Mouse (Mus musculus): ENCODE measurements around the gene Dlx6. TPM values are rescaled to one million over a fixed set of nuclear protein-coding genes. Genes with fewer than 3 reads are reported as not detected.

Dlx6 gene
- polyA plus RNA-seq, 1 experiment from 2014 or later = not detected

DNA sequence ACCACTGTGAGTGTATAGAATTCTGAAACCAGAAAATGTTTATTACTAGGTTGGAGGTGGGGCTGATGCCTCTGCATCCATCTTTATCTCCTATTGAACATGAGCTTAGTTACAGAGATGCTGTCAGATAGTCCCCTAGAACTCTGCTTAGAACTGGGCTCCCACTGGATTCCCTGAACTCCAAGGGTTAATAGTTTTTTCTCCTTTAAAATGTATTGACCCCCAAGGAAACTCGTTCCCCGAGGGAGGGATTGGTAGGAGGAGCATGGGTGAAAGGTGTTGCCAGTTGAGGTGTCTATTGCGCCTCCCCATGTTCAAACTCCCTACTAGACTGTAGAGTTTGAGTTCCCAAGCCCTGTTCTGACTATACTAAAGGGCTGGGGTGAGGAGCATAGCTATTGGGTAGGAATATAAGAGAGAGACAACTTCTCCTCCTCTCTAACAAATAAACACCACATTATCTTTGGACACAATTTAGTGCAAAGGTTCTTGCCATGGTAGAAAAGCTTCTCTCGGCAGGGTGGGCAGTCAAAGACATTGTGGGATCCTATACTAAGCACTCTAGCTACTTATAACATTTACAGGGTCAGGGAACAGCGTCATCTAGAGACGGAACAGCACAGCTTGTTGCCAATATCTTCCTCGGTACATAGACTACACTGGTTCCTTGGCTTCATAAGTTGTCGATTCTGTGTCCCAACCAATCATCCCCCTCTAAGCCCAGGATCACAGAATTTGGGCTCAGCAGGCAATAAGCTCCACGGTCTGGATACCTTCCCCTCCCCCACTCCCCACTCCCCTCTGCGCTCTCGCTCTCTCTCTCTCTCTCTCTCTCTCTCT is 7.0 kb downstream of the Dlx6 start:
- TF ChIP-seq CTCF (IDR thresholded peaks at IDR 0.05; ENCODE audit: low read depth) = peak; percentile 19; the same call in 1 of the 2 replicates

DNA sequence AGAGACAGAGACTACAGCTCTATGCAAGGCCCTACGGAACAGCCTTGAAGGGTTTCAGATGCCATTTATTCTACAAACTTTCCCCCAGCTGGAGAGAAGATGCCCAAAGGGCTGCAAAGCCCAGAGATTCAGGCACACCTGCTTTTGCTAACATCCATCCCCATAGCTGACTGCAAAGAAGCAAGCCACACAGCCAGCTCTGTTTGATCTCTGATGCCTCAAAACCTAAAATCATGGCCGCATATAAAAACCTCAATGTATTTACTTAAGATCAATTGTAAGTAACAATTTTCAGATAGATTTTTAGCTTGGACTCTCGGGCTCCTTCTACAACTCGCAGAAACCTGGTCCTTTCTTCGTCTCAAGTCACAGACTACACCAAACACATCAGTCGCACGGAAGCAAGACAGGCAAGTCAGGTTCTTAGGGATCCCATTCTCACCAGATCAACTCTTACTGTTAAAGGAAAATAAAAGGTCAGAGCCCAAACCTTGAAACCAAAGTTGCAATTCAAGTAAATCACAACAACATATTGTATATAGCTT is 7.8 kb downstream of the Dlx6 start:
- Histone ChIP-seq H3K4me3 (ENCODE audit: low read depth, low read length) (no peak overlapping the region), H3K36me3 (ENCODE audit: control insufficient read depth, insufficient read depth) (no peaks in the 10 kb centered on the region), H3K4me1 (replicated peaks; ENCODE audit: control insufficient read depth, insufficient read depth, low read length) (no peaks in the 10 kb centered on the region), H3K9me3 (ENCODE audit: control insufficient read depth) (no peaks in the 10 kb centered on the region), H3K9ac (ENCODE audit: low read depth, low read length) (no peak overlapping the region), H3K4me2 (replicated peaks; ENCODE audit: low read depth) (no peak overlapping the region), H3K27me3 (replicated peaks; ENCODE audit: control insufficient read depth, insufficient read depth, low read length) (peaks cover 97% of the 10 kb centered on the region), H3K27ac (ENCODE audit: low read depth, low read length) (no peak overlapping the region)
- ATAC-seq = no peak
- TF ChIP-seq CTCF (IDR thresholded peaks at IDR 0.05; ENCODE audit: low read depth) = no peak
- WGBS = 2% methylated on average over 7 of the region's 7 CpGs

More for the DNA sequence above, 7.0 kb downstream of the Dlx6 start:
- peaks cover 96% of the 10 kb centered on the region for H3K27me3 ChIP-seq (replicated peaks; ENCODE audit: control insufficient read depth, insufficient read depth, low read length)
- no peaks in the 10 kb centered on the region for H3K4me1 ChIP-seq (replicated peaks; ENCODE audit: control insufficient read depth, insufficient read depth, low read length)
- H3K36me3 ChIP-seq (ENCODE audit: control insufficient read depth, insufficient read depth) = no peaks in the 10 kb centered on the region
- no peak overlapping the region for H3K9ac ChIP-seq (ENCODE audit: low read depth, low read length)
- no peak overlapping the region for H3K4me2 ChIP-seq (replicated peaks; ENCODE audit: low read depth)
- 2% methylated on average over 11 of the region's 11 CpGs for WGBS
- H3K4me3 ChIP-seq (ENCODE audit: low read depth, low read length) = no peak overlapping the region
- ATAC-seq = no peak
- H3K9me3 ChIP-seq (ENCODE audit: control insufficient read depth) = no peaks in the 10 kb centered on the region
- no peak overlapping the region for H3K27ac ChIP-seq (ENCODE audit: low read depth, low read length)

DNA sequence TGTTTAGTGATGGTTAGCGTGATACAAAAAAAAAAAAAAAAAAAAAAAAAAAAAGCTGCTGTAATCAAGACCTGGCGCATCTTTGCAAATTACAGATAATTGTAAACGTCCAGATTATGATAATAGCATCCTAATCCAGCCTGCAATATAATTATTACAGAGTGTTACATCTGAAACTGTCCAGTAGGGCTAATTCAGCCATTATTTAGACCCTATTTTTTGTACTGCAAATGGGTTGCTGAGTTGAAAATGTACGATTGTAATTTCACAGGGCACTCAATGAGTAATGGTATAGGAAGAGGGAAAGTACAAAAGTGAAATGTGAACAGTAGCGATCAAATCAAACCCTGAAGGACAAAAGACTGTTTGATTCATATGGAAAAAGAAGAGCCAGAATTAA is 8.6 kb downstream of the Dlx6 start:
- Histone ChIP-seq H3K4me2 (replicated peaks; ENCODE audit: low read depth) (no peak overlapping the region), H3K4me3 (ENCODE audit: low read depth, low read length) (no peak overlapping the region), H3K4me1 (replicated peaks; ENCODE audit: control insufficient read depth, insufficient read depth, low read length) (no peaks in the 10 kb centered on the region), H3K9ac (ENCODE audit: low read depth, low read length) (no peak overlapping the region), H3K9me3 (ENCODE audit: control insufficient read depth) (no peaks in the 10 kb centered on the region), H3K36me3 (ENCODE audit: control insufficient read depth, insufficient read depth) (no peaks in the 10 kb centered on the region), H3K27ac (ENCODE audit: low read depth, low read length) (no peak overlapping the region), H3K27me3 (replicated peaks; ENCODE audit: control insufficient read depth, insufficient read depth, low read length) (peaks cover 97% of the 10 kb centered on the region)
- no peak for ATAC-seq
- 8% methylated on average over 5 of the region's 5 CpGs for WGBS
- TF ChIP-seq CTCF (IDR thresholded peaks at IDR 0.05; ENCODE audit: low read depth) = no peak

DNA sequence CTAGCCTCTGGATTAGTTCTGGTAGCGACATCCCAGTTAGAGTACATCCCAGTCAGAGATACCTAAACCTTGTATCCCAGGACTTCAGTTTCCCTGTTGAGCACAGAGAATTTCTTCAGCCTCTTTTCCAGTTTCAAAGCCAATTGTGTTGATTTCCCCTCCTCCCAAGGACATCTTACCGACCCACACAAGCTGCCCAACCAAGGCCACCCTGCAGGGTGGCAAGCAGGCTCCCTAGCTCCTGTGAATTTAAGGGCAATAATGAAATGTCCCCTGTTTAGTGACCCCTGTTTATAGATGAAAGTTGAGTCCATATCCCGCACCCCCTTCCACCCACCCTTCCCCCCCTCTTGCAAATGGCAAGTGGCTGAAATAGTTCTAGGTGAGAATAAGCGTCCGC is 9.7 kb downstream of the Dlx6 start:
- no peaks in the 10 kb centered on the region for H3K9me3 ChIP-seq (ENCODE audit: control insufficient read depth)
- H3K27me3 ChIP-seq (replicated peaks; ENCODE audit: control insufficient read depth, insufficient read depth, low read length) = peaks cover 98% of the 10 kb centered on the region
- no peaks in the 10 kb centered on the region for H3K4me1 ChIP-seq (replicated peaks; ENCODE audit: control insufficient read depth, insufficient read depth, low read length)
- no peak overlapping the region for H3K4me2 ChIP-seq (replicated peaks; ENCODE audit: low read depth)
- TF ChIP-seq CTCF (IDR thresholded peaks at IDR 0.05; ENCODE audit: low read depth) = no peak
- no peak overlapping the region for H3K4me3 ChIP-seq (ENCODE audit: low read depth, low read length)
- no peak for ATAC-seq
- WGBS = 2% methylated on average over 5 of the region's 5 CpGs
- H3K27ac ChIP-seq (ENCODE audit: low read depth, low read length) = no peak overlapping the region
- H3K36me3 ChIP-seq (ENCODE audit: control insufficient read depth, insufficient read depth) = no peaks in the 10 kb centered on the region
- no peak overlapping the region for H3K9ac ChIP-seq (ENCODE audit: low read depth, low read length)

DNA sequence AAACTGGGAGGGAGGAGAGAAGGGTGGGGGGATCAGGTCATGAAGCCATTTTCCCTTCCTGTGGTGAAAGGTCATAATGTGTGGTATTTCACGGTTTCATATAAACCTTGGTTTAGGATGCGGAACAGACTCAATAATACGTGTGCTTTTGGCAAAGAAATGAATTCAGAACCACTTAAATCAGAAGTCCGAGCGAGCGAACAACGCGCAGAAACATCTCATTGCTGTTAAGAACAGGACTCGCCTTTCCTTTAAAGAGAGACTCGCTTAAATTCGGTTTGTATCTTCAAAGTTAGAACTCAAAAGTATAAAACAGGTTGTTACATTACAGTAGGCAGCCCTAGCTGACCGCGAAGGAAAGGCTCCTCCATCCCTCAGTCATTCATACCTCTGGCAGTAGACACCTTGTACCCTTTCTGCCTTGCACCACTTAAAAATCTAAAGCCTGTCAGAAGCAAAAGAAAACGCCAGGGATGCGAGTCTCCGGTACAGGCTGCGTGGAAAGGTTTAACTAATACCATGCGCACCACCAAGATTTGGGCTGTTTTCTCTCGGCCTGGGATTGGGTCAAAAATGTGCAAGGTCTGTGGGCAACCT is 10.4 kb downstream of the Dlx6 start:
- Histone ChIP-seq H3K4me1 (replicated peaks; ENCODE audit: control insufficient read depth, insufficient read depth, low read length) (no peaks in the 10 kb centered on the region), H3K9ac (ENCODE audit: low read depth, low read length) (no peak overlapping the region), H3K27ac (ENCODE audit: low read depth, low read length) (no peak overlapping the region), H3K27me3 (replicated peaks; ENCODE audit: control insufficient read depth, insufficient read depth, low read length) (peaks cover 99% of the 10 kb centered on the region), H3K9me3 (ENCODE audit: control insufficient read depth) (no peaks in the 10 kb centered on the region), H3K36me3 (ENCODE audit: control insufficient read depth, insufficient read depth) (no peaks in the 10 kb centered on the region), H3K4me3 (ENCODE audit: low read depth, low read length) (no peak overlapping the region), H3K4me2 (replicated peaks; ENCODE audit: low read depth) (no peak overlapping the region)
- ATAC-seq = no peak
- 2% methylated on average over 19 of the region's 19 CpGs for WGBS
- TF ChIP-seq CTCF (IDR thresholded peaks at IDR 0.05; ENCODE audit: low read depth) = no peak

DNA sequence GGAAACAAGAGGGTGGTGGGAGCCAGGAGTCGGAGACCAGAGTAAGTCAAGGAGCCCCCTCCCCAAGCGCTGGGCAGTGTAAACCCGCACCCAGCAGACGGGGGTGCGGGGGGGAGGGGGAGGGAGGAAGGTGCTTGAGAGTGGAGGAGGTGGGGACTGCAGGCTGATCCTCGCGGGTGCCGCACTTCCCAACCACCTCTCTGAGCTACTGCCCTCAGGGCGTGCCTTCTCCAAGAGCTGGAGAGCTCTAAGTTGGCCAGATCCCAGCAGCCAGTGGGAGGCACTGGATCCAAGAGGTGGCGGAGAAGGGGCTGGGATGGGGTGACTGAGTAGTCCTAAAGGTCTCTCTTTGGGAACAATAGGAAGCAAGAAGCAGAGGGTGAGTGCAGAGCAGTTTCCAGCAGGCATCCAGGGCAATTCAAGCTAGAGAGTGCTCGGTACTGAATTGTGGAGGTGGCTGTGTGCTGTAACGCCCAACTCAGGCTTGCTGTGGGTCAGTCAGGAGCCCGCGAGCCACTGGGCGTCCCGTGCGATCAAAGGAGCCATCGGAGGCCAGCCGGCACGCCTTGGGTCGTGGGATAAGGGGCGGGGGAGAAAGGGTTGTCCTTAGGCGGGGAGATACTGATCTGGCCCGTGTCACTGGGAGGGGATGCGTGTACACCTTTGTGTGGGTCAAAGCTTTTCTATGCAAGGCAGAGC is 11.1 kb downstream of the Dlx6 start:
- Histone ChIP-seq H3K9ac (ENCODE audit: low read depth, low read length) (no peak overlapping the region), H3K9me3 (ENCODE audit: control insufficient read depth) (no peaks in the 10 kb centered on the region), H3K27ac (ENCODE audit: low read depth, low read length) (no peak overlapping the region), H3K4me2 (replicated peaks; ENCODE audit: low read depth) (no peak overlapping the region), H3K4me3 (ENCODE audit: low read depth, low read length) (no peak overlapping the region), H3K27me3 (replicated peaks; ENCODE audit: control insufficient read depth, insufficient read depth, low read length) (peaks cover 99% of the 10 kb centered on the region), H3K36me3 (ENCODE audit: control insufficient read depth, insufficient read depth) (no peaks in the 10 kb centered on the region), H3K4me1 (replicated peaks; ENCODE audit: control insufficient read depth, insufficient read depth, low read length) (no peaks in the 10 kb centered on the region)
- 0 out of 2 replicates have a peak, but pooled peaks have one; percentile 16 for ATAC-seq
- TF ChIP-seq CTCF (IDR thresholded peaks at IDR 0.05; ENCODE audit: low read depth) = no peak
- 2% methylated on average over 25 of the region's 25 CpGs for WGBS

Data from intestine, postnatal 0 days (tissue).